Mouse (Mus musculus): Measurements from ENCODE around the gene Olfr1164. TPM values are rescaled to one million over a fixed set of nuclear protein-coding genes. Genes with fewer than 3 reads are reported as not detected.

Gene Olfr1164
- total RNA-seq (2023), result not detected

GRCm38 (mm10) chr2:88093866-88094265 is at the start of gene Olfr1164:
Gene Olfr1164 (minus strand): TSS chr2:88093966.

GRCm38 (mm10) chr2:88128172-88128571 is 34.4 kb upstream of the Olfr1164 start, which contains the start of gene Olfr1166:
Gene Olfr1166 (minus strand): TSS chr2:88128272.

GRCm38 (mm10) chr2:88071730-88072129 is 22.0 kb downstream of the Olfr1164 start, which contains the start of gene Olfr1163:
Gene Olfr1163 (minus strand): TSS chr2:88071830.

GRCm38 (mm10) chr2:88051029-88051428 is 42.7 kb downstream of the Olfr1164 start, which contains the start of gene Olfr1162:
Gene Olfr1162 (minus strand): TSS chr2:88051129.

Other genes with a start within 250 kb of the Olfr1164 start
- not detected for gene Olfr1150-ps1, start 250.0 kb downstream of the Olfr1164 start, total RNA-seq (2023)
- not detected for gene Olfr1151, start 238.1 kb downstream of the Olfr1164 start, total RNA-seq (2023)
- not detected for gene Olfr1152, start 227.5 kb downstream of the Olfr1164 start, total RNA-seq (2023)
- not detected for gene Olfr1153, start 199.0 kb downstream of the Olfr1164 start, total RNA-seq (2023)
- gene Olfr1154, start 188.8 kb downstream of the Olfr1164 start, total RNA-seq (2023), result not detected
- not detected for gene Olfr1155, start 148.8 kb downstream of the Olfr1164 start, total RNA-seq (2023)
- gene Olfr1156, start 140.9 kb downstream of the Olfr1164 start, total RNA-seq (2023), result not detected
- gene Olfr1157, start 125.7 kb downstream of the Olfr1164 start, total RNA-seq (2023), result not detected
- not detected for gene Olfr74, start 119.3 kb downstream of the Olfr1164 start, total RNA-seq (2023)
- not detected for gene Olfr1158, start 103.9 kb downstream of the Olfr1164 start, total RNA-seq (2023)
- gene Olfr1160, start 85.7 kb downstream of the Olfr1164 start, total RNA-seq (2023), result not detected
- gene Olfr1161, start 71.2 kb downstream of the Olfr1164 start, total RNA-seq (2023), result not detected
- not detected for gene Olfr73, start 56.3 kb downstream of the Olfr1164 start, total RNA-seq (2023)
- not detected for gene Olfr1162, start 42.8 kb downstream of the Olfr1164 start, total RNA-seq (2023)
- not detected for gene Olfr1163, start 22.1 kb downstream of the Olfr1164 start, total RNA-seq (2023)
- gene Olfr1166, start 34.3 kb upstream of the Olfr1164 start, total RNA-seq (2023), result not detected
- not detected for gene Olfr1167, start 61.2 kb upstream of the Olfr1164 start, total RNA-seq (2023)
- not detected for gene Olfr1168, start 87.9 kb upstream of the Olfr1164 start, total RNA-seq (2023)
- not detected for gene Olfr1170, start 134.4 kb upstream of the Olfr1164 start, total RNA-seq (2023)
- gene Olfr1173, start 185.9 kb upstream of the Olfr1164 start, total RNA-seq (2023), result not detected
- gene Olfr1174-ps, start 221.2 kb upstream of the Olfr1164 start, total RNA-seq (2023), result not detected
- not detected for gene Olfr1175-ps, start 233.2 kb upstream of the Olfr1164 start, total RNA-seq (2023)
- gene Olfr1176, start 242.8 kb upstream of the Olfr1164 start, total RNA-seq (2023), result not detected